Mouse (Mus musculus) olfactory bulb, adult 2 months (tissue): Measurements from ENCODE around the gene RPS10-NUDT3.

Experiments used
- CTCF ChIP-seq: fragments of 200-500 bp; IDR thresholded peaks from 2 replicates; pipeline ENCODE4 v1.5.1; 2012; ENCODE audit warnings: low read depth, mild to moderate bottlenecking, low read length, moderate library complexity; ENCODE audit not compliant: insufficient read depth
- POLR2A ChIP-seq: fragments of 200-500 bp; IDR thresholded peaks from 2 replicates; pipeline ENCODE4 v1.6.1; 2012; ENCODE audit warnings: mild to moderate bottlenecking, low read depth, low read length, moderate library complexity; ENCODE audit not compliant: insufficient read depth

DNA sequence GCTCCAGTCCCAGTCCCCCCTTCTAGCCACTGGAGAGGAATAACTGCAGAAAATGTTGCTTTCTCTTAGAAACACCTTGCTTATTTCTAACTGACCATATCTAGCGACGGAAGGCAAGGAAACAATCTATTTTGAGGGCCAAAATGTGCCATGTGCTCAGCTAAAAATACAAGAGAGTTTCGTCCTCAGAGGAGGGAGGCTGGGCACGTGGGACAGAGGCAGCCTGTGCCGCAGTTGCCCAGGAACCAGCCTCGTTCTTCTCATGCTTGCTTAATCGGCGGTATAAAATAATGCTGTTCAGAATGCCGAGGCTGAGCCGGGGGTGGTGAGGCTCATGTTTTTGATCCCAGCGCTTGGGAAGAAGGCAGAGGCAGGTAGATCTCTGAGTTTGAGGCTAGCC is 90.5 kb downstream of the RPS10-NUDT3 start:
- TF ChIP-seq CTCF, result no peak
- TF ChIP-seq POLR2A, result no peak
